Mouse (Mus musculus): ENCODE data around the gene Fam114a2. TPM values are rescaled to one million over a fixed set of nuclear protein-coding genes. Genes with fewer than 3 reads are reported as not detected.

Fam114a2 gene
- 100 to 1,000 TPM in 1 of 2 experiments, 10 to 100 TPM in 1; 95.4 to 106 TPM for polyA plus RNA-seq (2017; shearing (Covaris generic))

GRCm38 (mm10) chr11:57518091-57518750, at the start of gene Fam114a2, which contains the start of gene Mfap3:
TSS of gene Fam114a2 (minus strand) at chr11:57518617.
TSS of gene Mfap3 (plus strand) at chr11:57518664.

Other genes with a start within 250 kb of the Fam114a2 start
- 10 to 100 TPM; 23.5 to 24.6 TPM for gene Mfap3, start within 50 bp of the Fam114a2 start, polyA plus RNA-seq (2017; shearing (Covaris generic))
- 100 to 1,000 TPM in 1 of 2 experiments, 10 to 100 TPM in 1; 51.8 to 107 TPM for gene Galnt10, start 126.8 kb upstream of the Fam114a2 start, polyA plus RNA-seq (2017; shearing (Covaris generic))